Mouse (Mus musculus) liver, embryonic 14.5 days (tissue): ENCODE measurements around the gene Vac14.

Experiments used
- CTCF ChIP-seq: IDR thresholded peaks from 2 replicates; pipeline ENCODE4 v1.5.1; 2016; ENCODE audit warnings: antibody characterized with exemption, low read depth, control low read depth
- EP300 ChIP-seq: IDR thresholded peaks from 2 replicates; pipeline ENCODE4 v1.6.1; 2016; ENCODE audit warnings: antibody characterized with exemption, low read depth

DNA sequence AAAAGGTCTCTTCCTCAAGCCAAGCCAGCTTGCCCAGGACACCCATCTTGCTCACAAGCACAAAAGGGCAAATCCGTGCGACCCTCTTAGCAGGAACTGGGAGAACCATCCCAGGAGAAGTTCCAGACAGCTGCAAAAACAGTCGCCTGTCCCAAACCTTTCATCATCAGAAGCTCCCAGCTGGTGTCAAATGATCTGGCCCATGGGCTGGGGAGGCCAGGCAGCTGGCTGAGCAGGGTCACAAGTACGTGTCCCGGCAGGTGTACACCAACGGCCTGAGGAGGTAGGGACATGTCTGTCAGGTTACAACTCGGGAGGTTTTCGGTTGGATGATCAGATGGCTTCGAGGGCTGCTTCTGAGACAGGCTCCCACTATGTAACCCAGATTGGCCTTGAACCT lies 128.3 kb downstream of the Vac14 start:
- TF ChIP-seq EP300 (no peak), CTCF (no peak)
